Mouse (Mus musculus): Measurements from ENCODE around the gene Fmo2.

Fmo2 gene

DNA sequence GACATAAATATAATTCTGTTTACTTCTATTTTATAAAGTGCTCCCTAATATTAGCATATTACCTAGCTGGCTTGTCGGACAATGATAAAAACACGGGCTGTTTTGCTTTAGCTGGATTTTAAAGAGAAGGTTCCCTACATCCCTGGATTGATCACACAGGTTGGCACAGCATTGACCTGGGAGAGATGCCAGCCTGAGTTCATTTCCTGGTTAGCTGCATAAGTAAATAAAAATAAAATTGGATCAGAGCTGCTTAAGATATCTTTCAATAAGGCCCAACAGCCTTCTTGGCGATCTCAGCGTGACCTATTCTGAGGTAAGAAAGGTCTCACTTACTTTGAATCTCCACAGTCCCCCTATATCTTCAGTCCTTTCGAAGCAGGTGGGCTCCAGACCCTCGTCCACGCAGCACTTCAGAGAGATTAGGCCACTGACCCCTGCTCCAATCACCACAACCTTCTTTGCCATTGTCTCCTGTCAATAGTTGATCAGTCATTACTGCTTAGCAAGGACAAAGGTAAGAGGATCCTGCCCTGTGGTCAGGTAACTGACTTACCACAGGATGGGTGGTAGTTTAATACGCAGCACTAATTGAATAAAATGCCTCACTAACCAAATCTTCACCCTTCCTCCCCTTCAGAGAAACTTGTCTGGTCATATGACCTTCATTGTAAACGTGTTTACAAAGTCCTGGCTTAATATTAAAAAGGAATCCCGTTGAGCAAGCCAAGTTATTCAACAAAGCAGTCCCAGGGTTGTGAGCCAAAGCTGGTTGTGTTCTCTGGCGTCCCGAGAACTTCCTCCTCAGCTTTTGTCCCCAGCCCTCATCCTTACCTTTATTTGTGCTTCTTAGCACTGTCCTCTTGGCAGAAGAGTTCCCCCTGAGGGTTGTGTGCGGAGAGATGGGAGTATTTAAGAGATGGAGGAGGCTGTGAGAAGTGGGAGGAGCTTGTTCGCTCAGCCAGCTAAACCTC is at the start of gene Fmo2:
Gene Fmo2, minus strand, starts transcription at position 889 of the 974 bp plus-strand sequence.
- DNase-seq: peak in 1 of 2 experiments; percentile 22

DNA sequence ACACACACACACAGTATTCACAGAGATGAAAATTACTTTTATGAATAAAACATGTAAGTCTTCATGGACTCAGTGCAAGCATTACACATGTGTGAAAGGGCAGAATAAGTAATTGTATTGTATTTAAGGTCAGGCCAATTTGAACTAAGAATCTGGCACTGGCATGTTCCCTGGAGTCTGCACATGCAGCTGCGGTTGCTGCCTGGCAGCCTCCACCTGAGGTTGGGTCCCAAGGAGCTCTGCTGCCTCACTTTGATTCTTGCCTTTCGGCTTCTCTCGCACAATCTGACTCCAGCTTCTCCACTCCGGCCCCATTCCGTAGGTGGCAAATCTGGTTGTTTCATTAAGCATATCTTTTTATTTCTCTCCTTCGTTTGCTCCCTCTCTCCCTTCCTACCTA is 49.4 kb upstream of the Fmo2 start:
- no peak for DNase-seq

DNA sequence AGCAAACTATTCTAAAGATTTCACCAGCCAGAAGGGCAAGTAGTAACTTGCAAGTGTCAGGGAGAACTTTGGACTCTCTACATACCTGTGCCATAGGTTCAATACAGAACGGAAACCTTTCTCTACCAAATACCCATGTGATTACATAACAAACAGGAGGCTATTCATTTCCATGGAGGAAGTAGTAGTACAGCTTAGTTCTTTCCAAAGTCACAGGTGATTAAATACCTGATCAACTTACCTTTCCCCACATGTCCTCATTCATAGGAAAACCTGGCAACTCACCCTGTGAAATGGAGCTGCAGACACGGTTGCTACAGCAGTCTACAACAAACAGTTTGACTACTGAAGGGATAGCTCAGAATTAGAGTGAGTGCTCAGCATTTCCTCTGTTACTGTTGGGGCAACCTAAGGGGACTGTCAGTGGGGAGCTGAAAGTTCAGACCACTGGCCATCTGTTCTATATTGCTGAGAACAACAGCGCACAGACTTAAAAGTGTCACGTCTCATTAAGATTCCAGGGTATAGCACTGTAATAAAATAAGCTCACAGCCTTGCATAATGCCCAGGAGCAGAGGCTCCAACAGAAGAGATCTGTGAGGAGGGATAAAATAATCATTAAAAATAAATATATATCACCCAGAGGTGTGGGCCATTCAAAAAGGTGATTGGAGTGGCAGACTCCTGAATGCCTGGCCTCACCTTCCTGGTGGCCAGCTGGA is 48.5 kb upstream of the Fmo2 start:
- DNase-seq: no peak

DNA sequence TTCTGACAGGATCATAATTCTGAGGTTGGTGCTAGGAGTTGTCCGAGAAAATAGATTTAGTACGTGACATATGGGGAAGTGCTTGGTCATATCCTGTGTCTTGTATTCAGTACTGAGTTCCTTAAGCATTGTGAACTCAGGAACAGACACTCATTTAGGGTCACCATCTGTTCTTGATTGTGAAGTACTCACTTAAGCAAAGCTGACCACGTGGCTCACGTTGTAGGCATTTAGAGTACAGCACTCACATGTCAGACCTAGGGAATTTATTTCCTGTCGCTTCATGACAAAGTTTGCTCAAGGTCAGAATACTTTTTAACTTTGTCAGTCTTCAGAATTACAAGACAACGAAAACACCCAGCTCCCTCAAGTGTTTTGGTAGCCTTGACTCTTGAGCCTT is 45.2 kb upstream of the Fmo2 start:
- peak in 1 of 2 experiments; percentile 11 for DNase-seq

DNA sequence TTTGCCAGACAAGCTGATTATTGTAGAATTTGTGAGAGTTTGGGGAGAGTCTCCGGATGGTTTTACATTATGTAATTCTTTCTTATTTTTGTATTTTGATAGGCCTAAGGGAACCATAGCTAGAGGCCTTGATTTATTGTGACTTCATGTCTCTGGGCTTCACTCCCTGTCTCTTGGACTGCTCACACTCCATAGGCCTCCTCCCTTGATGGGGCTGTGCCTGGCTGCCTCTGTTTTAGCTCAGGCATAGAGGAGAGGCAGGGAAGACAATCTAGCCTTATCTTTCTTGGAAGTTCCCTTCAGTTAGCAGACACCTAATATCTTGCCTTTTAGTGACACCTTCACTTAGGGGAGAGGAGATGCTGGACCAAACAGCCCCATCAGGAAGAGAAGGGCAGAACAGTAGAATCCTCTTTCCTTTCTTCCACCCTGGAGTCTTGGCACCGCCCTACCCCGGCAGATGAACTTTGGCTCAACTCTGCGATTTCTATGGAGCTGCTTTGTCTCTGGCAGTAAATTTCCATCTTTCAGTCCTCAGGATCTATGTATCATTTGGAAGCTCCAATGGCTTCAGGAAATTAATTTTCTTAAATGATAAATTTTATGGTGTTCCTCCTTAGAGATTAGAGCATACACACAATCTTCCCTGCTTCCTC is 40.3 kb upstream of the Fmo2 start:
- DNase-seq: peak; percentile 72 to 74

DNA sequence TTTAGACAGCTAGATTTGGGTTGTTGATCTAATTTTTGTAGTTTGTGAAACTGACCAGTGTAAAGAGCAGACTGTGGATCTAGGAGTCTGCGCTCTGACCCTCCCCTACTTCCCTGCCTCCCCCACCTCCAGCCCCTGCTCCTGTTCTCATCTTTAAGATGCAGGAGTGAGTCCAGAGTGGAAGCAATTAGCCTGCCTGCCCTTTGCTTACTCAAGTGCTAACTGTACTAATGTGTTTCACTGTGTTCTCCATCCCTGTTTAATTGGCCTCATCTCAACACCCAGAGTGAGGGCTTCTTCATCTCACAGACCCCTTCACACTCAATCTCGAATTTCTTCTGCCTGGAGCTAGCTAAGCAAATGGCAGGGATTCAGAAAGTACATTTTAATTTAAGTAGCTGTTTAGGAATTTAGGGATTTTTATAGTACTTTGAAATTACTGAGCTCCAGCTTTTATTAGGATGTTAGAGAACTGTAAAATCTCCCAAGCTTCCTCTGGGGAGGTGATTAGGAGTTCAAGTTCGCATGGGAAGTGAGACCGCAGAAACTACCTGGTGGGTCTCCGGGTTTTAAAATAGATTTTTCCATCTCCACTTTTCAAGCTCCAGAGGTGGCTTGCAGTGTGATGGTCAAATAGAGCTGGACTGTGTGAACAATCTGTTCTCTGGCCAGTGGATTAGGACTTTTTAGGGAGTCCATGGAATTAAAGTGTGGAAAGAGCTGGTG is 39.6 kb upstream of the Fmo2 start:
- DNase-seq: peak in 1 of 2 experiments; percentile 34

DNA sequence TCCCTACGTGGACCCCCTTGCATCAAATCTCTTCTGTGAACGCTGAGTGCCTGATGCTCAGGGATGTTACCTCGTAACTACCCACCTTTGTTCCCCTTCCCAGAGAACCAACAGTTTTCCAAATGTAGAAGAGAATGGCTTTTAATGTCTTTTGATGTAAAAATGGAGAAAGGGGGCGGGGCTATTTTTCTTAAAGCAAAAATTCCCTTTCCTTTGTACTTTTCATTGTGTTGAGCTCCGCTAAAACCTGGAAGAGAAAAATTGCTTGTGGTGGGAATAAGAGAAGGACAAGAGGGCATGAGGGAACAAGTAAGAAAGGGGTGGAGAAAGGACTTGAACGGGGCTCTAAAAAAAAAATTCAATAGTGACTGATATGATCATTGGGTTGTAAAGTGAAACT is 38.9 kb upstream of the Fmo2 start, which contains the start of gene Fmo6:
Gene Fmo6, minus strand, starts transcription at position 101 of the 400 bp plus-strand sequence.
- no peak for DNase-seq

DNA sequence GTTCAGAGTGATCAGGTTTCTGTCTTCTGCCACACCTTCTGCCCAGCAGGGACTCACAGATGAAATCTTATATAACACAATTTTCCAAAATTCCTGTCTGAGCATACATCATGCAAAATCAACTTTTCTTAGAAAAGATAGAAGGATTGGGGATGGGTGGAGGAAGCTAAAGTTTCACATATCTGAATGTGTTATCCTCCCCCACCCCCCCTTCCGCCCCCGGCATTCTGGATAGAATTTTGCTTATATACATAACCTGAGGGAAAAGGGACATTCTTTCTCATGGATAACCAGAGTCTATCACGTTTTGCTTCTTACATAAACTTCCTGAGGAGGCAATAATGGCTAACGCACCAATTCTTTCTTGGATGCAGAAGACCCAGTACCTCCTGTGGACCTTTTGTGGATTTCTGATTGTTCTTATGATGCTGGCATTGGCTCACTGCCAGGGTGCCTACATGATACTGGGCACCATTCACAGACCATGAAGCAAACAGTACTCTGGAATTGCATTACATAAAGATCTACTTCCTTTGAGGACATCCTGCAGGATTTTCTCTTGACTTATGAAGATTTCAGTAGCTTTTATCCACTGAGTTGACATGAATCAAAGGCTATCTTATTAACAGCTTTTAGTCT is 36.0 kb upstream of the Fmo2 start:
- no peak for DNase-seq

DNA sequence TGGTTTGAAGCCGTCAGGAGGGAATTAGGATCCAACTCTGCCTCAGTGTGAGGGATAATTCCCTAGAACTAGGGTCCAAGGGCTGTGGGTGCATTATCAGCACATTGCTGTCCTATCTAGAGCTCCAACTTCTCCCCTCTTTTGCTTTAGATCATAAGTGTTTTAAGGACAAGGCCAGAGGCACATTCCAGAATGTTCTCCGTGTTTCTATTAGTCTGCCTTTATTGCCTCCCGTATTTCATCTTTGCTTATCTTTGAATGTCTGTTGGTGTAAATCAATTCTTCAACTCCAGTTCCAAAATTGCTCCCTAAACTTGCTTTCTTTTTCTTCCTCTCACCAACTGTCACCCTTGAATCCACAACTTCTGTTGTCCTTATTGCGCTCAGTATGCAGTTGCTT is 33.9 kb upstream of the Fmo2 start:
- peak in 1 of 2 experiments; percentile 27 for DNase-seq

DNA sequence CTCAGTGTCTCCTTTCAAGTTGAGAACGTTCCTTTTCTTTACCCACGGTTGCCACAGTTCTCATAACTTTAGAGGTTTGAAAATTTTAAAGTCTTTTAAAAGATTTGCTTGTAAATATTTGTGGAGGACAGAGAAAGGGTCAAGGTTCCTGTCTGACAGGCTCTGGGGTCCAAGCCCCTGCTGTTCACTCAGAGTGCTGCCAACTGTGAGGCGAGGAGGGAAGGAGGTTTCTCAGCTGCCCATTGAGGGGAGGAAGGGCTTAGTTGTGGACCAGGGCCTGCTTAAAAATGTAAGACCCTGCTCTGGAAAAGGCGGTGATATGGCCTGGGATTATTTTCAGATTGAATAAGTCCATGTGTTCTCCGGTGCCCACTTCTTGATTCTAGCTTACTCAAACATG is 33.4 kb upstream of the Fmo2 start:
- DNase-seq: peak; percentile 15 to 29

DNA sequence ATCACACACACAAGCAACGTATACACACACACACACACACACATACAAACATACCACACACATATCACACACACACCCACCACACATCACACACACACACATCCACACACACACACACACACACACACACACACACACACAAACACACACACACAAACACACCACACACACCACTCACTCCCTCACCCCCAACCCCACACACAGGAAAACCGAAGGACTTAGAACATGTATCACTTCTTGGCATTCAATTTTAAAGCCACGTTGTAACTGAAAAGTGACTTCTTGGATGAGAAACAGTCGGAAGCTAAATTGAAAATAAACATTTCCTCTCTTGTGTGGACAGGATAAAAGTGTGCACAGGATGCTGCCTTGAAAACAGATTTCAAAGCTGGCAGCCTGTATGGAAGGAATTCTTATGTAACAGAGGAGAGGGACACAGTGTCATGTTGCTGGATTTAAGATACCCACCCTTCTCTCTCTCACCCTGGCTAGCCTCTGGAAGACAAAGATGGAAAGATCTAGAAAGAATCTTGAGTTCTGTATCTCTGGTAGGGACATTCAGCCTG is 32.9 kb upstream of the Fmo2 start:
- DNase-seq: no peak

DNA sequence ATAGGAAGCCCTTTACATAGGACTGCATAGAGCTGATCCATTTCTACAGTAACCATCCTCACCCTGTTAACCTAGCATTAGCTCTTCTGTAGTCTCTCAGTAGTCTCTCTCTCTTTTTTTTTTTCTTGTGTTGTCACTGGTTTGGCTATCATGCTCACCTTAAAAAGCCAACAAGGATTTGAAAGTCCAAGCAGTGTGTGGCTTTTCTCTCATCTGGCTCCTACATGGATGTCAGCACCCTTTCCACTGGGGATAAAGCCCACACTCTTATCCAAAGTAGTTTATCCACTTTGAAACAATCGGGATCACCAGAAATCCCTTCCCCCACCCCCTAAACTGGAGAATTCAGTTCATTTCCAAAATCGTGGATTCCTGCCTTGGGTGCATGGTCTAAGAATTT is 32.1 kb upstream of the Fmo2 start:
- DNase-seq: no peak

DNA sequence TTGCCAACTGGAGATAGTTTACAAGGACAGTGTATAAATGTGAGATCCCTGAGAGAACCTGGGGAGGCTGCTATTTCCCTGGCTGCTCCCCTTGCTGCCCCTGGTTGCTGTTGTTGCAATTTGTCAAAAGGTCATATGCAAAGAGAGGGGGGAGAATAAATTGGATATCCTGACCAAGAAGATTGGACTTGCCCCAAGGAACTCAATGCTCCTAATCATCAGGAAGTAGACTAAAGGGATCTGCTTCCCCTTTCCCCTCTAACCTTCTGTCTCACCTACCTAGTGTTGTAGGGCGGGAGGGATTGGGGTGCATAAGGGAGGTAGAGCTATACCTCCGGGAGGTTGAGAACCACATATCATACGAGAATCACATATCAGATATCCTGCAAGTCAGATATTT is 30.6 kb upstream of the Fmo2 start:
- no peak for DNase-seq

DNA sequence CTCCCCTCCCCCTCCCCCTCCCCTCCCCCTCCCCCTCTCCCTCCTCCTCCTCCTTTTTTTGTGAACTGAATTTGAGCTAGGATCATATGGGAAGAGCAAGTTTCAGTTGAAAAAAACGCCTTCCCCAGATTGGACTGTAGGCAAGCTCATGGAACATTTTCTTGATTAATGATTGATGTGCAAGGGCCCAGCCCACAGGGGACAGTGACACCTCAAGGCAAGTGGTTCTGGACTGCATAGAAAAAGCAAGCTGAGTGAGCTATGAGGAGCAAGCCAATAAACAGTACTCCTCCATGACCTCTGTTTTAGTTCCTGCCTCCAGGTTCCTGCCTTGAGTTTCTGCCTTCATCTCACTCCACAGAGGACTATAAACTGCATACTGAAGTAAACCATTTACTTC is 26.6 kb upstream of the Fmo2 start:
- no peak for DNase-seq

DNA sequence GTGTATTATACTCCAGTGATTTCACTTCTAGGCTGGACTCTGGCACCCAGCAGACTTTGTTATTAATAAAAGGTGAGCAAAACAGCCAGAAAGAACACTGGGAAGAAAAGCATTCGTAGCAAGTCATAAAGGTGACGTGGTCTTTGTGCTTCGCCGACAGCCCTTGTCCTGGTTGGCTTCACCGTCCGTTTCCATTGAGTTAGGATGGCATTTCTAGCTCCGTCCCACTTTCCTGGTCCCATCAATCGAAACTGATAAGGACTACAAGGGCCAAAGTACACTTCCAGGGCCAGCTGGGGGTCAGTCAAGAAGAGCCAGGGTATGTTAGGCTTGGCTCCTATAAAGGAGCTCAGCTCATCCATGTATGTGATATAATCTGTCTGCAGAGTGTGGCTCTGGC is 18.1 kb upstream of the Fmo2 start:
- DNase-seq: no peak

DNA sequence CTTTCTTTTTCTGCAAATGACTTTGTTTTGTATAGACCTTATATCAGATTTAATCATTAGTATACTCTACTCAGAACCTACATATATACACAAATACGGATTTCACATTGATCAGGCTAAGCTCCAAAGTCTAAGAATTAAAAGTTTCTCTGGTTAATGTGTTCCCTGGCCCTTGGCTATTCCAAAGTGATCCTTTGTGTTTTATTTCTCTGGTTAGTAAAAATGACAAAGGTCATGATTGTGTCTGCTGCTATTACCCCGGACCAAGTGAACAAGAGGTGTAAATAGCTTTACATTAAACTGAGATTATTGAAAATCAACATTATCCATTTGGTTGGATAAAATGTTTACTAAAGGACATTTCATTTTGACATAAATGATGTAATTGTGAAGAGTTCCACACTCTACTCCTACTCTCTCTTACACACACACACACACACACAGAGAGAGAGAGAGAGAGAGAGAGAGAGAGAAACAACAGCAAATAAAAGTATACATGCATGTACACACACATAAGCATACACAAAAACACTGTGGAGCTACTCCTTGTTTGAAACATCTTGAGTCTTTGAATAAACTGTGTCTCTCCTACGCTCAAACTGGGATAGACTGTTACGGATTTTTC is 16.5 kb upstream of the Fmo2 start:
- DNase-seq: no peak

DNA sequence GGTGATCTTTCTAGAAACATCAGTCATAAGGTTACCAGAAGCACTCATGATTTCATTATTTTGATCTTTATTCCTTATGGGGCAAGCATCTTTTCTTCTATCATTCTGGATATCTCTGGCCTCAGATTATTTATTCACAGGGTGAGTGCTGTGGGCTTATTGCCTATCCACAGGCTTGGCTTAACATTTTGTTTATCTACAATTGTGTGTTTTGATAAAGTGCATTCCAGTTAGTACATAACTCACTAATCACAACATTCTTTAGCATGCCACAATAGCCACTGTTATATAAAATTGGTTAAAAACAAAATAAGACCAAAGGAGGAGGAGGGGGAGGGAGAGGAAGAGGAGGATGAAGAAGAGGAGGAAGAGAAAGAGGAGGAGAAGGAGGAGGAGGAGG is 13.6 kb upstream of the Fmo2 start:
- DNase-seq: no peak

DNA sequence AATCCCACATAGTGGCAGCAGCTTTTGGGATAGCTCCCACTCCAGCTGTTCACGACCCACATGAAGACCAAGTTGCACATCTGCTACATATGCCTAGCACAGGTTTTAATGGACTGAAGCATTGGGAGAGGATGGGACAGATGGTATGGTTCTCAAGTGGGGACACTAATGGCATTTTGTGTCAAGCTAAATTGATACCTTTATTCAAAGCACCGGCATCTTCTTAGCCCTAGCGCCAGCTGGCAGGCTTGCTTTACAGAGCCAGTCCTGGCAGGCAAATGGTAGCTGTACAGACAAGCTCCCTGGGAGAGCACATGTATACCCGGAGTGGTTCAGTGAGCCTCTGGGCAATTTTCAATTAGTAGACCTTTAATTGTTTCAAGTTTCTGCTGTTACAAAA is 3.4 kb upstream of the Fmo2 start:
- no peak for DNase-seq

DNA sequence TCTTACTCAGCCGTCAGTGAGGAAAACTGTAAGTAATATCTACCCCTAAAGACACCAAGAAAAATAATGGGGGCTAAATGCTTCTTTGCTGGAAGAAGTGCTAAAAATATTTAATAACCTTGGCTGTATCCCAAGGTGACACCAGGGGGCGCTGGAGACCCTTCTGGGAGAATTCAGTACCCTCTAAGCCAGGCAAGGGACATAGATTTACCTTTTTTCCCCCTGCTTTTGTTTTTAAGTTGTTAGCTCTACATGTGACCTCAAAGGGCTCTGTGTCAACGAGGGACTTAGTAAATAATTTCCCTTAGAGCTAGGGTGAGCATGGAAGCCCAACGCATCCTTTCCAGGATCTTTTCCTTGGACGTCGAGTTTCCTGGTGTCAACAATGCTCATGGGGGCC is 2.6 kb downstream of the Fmo2 start:
- peak; percentile 89 to 91 for DNase-seq

DNA sequence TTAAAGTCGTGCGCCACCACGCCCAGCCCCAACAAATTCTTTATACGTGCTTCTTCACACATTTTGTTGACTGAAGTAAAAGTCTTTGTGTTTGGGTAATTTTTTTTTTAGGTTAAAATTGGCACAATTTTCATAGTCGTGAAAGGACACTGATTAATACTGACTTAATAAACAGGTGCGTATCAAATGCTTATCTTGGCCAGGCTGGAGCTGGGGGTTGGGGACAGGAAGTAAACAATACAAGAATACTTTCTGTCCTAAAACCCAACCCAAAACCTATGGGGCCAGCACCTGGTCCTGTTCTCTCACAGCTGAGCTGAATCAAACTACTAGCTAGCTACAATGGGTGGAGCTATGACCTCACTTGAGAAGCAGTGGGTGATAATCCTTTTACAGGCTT is 5.5 kb downstream of the Fmo2 start:
- no peak for DNase-seq

DNA sequence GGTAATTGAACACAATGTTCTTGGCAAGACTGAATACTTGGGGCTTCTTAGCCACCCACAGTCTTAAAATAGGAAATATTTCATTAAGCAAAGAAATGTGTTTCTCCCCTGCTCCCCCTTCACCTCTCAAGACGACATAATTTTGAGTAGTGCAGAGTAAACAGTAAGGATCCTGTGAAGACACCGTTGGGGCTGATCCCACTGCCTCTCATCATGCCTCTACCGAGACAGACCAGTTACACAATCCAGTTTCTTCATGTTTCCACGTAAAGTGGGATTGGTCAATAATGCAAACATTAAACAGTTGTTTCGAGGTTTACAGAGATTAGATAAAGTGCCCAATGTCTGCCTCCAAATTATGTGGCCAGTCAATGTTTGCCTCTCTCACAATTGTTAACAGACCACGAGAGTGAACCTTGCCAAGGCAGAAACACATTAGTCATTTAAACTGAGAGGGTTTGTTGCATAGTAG is 6.5 kb downstream of the Fmo2 start:
- no peak for DNase-seq

All from kidney, postnatal 4 days (tissue).